Mouse (Mus musculus): ENCODE measurements around the gene Rpl10a.
"Not testable (repeated sequence)": the region's sequence is repeated elsewhere in the genome, so short reads cannot be mapped to it uniquely, and the experiment has no call there.

Gene Rpl10a

GRCm38 (mm10) chr17:28327673-28328325 lies 472 bp upstream of the Rpl10a start:
- in situ Hi-C loops (cut with MboI; ENCODE audit: low pct_unique_long_range_greater_than_20kb in 1 of 2, low sequenced_read_pairs in 2 of 2, unreplicated experiment in 1 of 2) = no loop called here

DNA sequence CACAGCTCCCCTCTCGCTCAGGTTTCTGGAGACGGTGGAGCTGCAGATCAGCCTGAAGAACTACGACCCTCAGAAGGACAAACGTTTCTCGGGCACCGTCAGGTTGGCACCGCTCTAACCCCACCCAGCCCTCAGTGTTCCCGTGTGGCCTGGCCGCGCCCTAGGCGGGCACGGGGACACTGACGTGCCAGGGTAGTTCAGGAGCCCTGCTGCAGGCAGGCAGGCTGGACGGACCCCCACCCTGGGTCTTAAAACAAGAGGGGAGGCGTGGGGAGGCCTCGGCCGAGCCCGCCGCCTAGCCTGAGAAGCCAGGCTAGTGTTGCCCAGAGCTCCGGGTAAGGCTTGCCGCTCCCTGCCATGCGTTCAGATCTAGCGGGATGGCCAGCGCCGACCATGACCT lies 675 bp downstream of the Rpl10a start:
- in situ Hi-C loops (cut with MboI; ENCODE audit: low pct_unique_long_range_greater_than_20kb in 1 of 2, low sequenced_read_pairs in 2 of 2, unreplicated experiment in 1 of 2) = no loop called here

GRCm38 (mm10) chr17:28329503-28330231 lies 1.4 kb downstream of the Rpl10a start:
- in situ Hi-C loops (cut with MboI; ENCODE audit: low pct_unique_long_range_greater_than_20kb in 1 of 2, low sequenced_read_pairs in 2 of 2, unreplicated experiment in 1 of 2) = no loop called here

DNA sequence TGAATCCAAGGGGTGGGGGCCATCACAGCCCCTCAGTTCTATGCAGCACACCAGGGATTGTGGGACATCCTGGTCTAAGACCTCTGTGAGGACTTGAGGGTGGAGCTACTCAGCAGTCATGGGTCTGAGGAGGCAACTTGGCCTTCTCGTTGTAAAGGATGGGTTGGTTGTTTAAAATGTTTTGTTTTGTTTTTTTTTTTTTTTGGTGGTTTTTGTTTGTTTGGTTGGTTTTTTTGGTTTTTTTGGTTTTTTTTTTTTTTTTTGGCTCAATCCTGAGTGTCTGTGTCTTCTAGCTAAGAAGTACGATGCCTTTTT lies 1.9 kb downstream of the Rpl10a start:
- in situ Hi-C loops (cut with MboI; ENCODE audit: low pct_unique_long_range_greater_than_20kb in 1 of 2, low sequenced_read_pairs in 2 of 2, unreplicated experiment in 1 of 2) = no loop called here

- in situ Hi-C loops (cut with MboI; ENCODE audit: low pct_unique_long_range_greater_than_20kb in 1 of 2, low sequenced_read_pairs in 2 of 2, unreplicated experiment in 1 of 2) = not testable (repeated sequence)
Observed at GRCm38 (mm10) chr17:28330590-28330989, 2.3 kb downstream of the Rpl10a start.

DNA sequence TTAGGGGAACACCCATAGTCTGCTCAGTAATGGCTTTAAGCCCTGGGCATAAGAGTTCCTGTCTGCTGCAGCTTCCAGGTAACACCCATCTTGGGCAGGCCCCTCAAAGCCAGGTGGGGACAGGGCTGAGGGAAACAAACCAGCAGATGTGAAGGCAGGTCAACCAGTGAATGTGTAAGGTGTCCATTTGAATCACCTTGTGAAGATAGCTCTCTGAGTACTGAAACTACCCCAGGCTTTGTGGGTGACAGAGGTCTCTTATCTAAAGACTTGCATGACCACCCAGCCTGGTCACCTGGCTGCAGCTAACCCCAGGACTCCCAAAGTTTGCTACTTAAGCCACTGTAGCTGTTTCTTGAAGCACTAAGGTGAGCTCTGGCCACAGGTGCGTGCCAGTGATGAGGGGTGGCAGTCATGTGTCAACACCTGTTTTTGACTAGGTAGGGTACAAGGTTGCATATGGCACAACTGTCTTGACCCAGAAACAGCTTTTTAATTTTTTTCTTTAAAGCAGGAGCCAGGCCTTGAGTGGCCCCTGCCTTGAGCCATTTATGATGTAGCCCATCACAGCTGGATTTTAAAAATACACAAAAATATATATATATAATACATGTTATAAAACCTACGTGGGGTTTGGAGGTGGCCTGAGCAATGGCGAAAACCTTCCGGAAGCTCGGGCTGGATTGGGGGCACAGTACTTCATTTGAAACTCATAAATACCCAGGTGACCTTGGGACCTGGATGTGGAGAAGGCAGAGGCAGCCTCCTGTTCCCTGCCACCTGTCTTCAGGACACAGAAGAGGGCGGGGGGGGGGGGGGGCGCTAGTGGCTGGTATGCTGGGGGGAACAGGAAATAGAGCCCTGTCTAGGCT lies 3.2 kb downstream of the Rpl10a start:
- in situ Hi-C loops (cut with MboI; ENCODE audit: low pct_unique_long_range_greater_than_20kb in 1 of 2, low sequenced_read_pairs in 2 of 2, unreplicated experiment in 1 of 2) = no loop called here

- in situ Hi-C loops (cut with MboI; ENCODE audit: low pct_unique_long_range_greater_than_20kb in 1 of 2, low sequenced_read_pairs in 2 of 2, unreplicated experiment in 1 of 2) = no loop called here
Observed at GRCm38 (mm10) chr17:28332113-28332914, 4.0 kb downstream of the Rpl10a start.

- in situ Hi-C loops (cut with MboI; ENCODE audit: low pct_unique_long_range_greater_than_20kb in 1 of 2, low sequenced_read_pairs in 2 of 2, unreplicated experiment in 1 of 2) = no loop called here
Observed at GRCm38 (mm10) chr17:28332915-28333546, 4.8 kb downstream of the Rpl10a start.

DNA sequence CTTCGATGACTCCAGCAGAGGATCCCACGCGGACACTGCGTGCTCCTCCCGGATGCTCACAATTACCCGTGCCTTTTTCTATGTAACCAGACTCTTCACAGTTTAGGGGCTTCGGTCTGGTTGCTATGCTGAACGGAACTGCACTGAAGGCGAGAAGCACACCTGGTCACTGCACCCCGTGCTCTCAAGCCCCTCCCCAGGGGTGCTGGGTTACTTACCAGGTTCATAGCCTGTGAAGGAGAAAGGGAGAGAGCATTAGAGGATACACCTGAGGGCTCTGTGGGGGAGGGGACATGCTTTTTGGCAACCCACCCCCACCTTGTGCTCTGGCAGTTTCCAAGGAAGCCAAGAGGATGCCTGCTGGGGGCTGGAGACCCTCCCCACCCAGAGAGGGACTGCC lies 7.0 kb downstream of the Rpl10a start:
- in situ Hi-C loops (cut with MboI; ENCODE audit: low pct_unique_long_range_greater_than_20kb in 1 of 2, low sequenced_read_pairs in 2 of 2, unreplicated experiment in 1 of 2) = no loop called here

GRCm38 (mm10) chr17:28337547-28337946 lies 9.3 kb downstream of the Rpl10a start:
- in situ Hi-C loops (cut with MboI; ENCODE audit: low pct_unique_long_range_greater_than_20kb in 1 of 2, low sequenced_read_pairs in 2 of 2, unreplicated experiment in 1 of 2) = no loop called here

DNA sequence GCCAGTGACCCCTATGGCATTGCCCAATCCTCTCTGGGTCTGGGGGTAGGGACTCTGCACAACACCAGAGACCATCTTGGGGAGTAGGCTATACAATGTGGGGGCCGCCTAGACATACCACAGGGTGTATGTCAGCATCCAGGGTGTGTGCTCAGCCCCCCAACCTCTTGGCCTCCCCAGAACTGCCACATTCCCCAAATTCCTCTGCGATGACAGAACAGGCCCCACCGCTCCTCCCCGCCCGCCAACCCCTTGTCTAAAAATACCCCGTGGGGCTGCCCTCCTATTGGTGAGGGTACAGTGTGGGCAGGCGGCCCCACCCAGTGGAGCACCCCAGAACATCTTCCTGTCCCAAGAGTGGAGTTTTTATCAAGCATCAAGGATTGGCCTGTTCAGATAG lies 12.3 kb downstream of the Rpl10a start:
- in situ Hi-C loops (cut with MboI; ENCODE audit: low pct_unique_long_range_greater_than_20kb in 1 of 2, low sequenced_read_pairs in 2 of 2, unreplicated experiment in 1 of 2) = no loop called here

GRCm38 (mm10) chr17:28341091-28341490 lies 12.8 kb downstream of the Rpl10a start:
- in situ Hi-C loops (cut with MboI; ENCODE audit: low pct_unique_long_range_greater_than_20kb in 1 of 2, low sequenced_read_pairs in 2 of 2, unreplicated experiment in 1 of 2) = no loop called here

GRCm38 (mm10) chr17:28344050-28344607 lies 15.9 kb downstream of the Rpl10a start:
- in situ Hi-C loops (cut with MboI; ENCODE audit: low pct_unique_long_range_greater_than_20kb in 1 of 2, low sequenced_read_pairs in 2 of 2, unreplicated experiment in 1 of 2) = no loop called here

- in situ Hi-C loops (cut with MboI; ENCODE audit: low pct_unique_long_range_greater_than_20kb in 1 of 2, low sequenced_read_pairs in 2 of 2, unreplicated experiment in 1 of 2) = no loop called here
Observed at GRCm38 (mm10) chr17:28344670-28345069, 16.4 kb downstream of the Rpl10a start.

DNA sequence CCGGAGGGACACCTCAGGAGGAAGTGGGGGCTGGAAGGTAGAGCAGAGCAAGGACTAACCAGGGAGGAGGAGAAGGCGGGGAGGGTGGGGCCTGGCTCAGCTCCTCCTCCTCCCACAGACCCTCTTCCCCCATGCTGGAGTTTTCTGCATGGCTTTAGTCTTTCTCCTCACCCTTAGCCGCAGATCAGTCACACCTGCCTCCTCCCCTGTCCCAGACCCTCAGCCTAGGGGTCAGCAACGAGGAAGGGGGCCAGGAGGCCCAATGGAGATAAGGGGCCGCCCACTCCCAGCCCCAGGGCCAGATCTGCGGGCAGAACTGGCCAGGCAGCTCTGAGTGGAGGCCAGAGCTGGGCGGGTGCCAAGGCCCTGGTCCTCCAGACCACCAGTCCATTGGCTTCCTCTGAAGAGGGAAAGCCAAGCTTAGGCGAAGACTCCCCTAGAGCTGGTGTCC lies 17.0 kb downstream of the Rpl10a start:
- in situ Hi-C loops (cut with MboI; ENCODE audit: low pct_unique_long_range_greater_than_20kb in 1 of 2, low sequenced_read_pairs in 2 of 2, unreplicated experiment in 1 of 2) = no loop called here

- in situ Hi-C loops (cut with MboI; ENCODE audit: low pct_unique_long_range_greater_than_20kb in 1 of 2, low sequenced_read_pairs in 2 of 2, unreplicated experiment in 1 of 2) = no loop called here
Observed at GRCm38 (mm10) chr17:28345882-28346281, 17.6 kb downstream of the Rpl10a start.

DNA sequence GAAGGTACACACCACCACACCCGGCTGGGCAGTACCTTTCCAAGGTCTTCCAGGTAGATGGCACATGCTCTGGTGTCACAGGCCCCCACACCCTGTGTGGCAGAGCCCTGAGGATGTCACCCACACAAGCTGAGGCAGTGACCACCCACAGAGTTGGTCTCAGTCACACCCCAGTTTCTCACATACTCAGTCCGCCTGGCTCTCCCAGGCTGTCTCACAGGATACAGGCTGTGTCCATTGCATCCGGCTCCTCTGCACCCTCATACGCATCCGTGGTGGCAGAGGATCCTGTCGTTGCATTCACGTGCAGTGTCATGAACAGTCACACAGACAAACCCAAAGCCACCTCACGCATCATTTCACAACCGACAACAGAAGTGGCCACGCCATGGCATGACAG lies 19.1 kb downstream of the Rpl10a start:
- in situ Hi-C loops (cut with MboI; ENCODE audit: low pct_unique_long_range_greater_than_20kb in 1 of 2, low sequenced_read_pairs in 2 of 2, unreplicated experiment in 1 of 2) = no loop called here

DNA sequence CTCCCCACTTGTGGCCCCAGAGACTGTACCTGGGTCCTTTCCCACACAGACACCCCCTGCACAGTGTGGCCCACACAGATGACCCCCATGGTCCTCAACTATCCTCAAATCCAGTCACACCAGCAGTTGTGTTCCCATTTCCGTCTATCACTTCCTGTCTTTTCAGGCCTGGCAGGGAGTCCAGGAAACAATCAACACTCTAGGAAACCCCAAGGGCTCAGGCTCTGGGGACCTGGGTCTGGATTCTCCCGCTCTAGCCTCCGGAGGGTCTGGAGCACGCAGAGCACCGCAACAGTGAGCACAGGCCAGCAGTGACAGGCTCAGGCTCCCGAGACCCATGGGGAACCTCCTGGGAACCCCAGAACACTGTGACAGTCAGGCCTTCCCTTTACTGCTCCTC lies 19.9 kb downstream of the Rpl10a start:
- in situ Hi-C loops (cut with MboI; ENCODE audit: low pct_unique_long_range_greater_than_20kb in 1 of 2, low sequenced_read_pairs in 2 of 2, unreplicated experiment in 1 of 2) = no loop called here
